Mouse (Mus musculus) thymus, adult 2 months (tissue): ENCODE results near the gene Stpg2. TPM values are rescaled to one million over a fixed set of nuclear protein-coding genes. Genes with fewer than 3 reads are reported as not detected.

ENCODE experiments used
- DNase-seq: peaks from one replicate; pipeline ENCODE4 v3.0.0; 2021
- H3K27ac ChIP-seq: fragments of 200-500 bp; 2 replicates; pipeline ENCODE4 v1.5.1; 2012; ENCODE audit warnings: low read length, control low read depth; ENCODE audit not compliant: control insufficient read depth, insufficient read depth
- H3K27me3 ChIP-seq: fragments of 200-500 bp; 2 replicates; pipeline ENCODE4 v1.6.1; 2012; ENCODE audit warnings: mild to moderate bottlenecking, low read length, moderate library complexity, mixed read lengths; ENCODE audit not compliant: control insufficient read depth, insufficient read depth
- H3K36me3 ChIP-seq: fragments of 200-500 bp; 2 replicates; pipeline ENCODE4 v1.6.1; 2012; ENCODE audit warnings: mild to moderate bottlenecking, low read length, moderate library complexity; ENCODE audit not compliant: control insufficient read depth, insufficient read depth
- H3K4me1 ChIP-seq: fragments of 200-500 bp; replicated peaks from 2 replicates; pipeline ENCODE4 v1.6.1; 2012; ENCODE audit warnings: low read length; ENCODE audit not compliant: control insufficient read depth, insufficient read depth
- H3K4me3 ChIP-seq: fragments of 200-500 bp; 2 replicates; pipeline ENCODE4 v1.5.1; 2012; ENCODE audit warnings: mild to moderate bottlenecking, low read length, control low read depth, moderate library complexity; ENCODE audit not compliant: control insufficient read depth, insufficient read depth
- CTCF ChIP-seq: fragments of 200-500 bp; IDR thresholded peaks from 2 replicates; pipeline ENCODE4 v1.5.1; 2012; ENCODE audit warnings: mild to moderate bottlenecking, control low read depth, low read length, moderate library complexity, borderline replicate concordance; ENCODE audit not compliant: control insufficient read depth, poor library complexity, insufficient read depth; ENCODE audit errors: extremely low read depth
- POLR2A ChIP-seq: fragments of 200-500 bp; IDR thresholded peaks from 2 replicates; pipeline ENCODE4 v1.6.1; 2012; ENCODE audit warnings: mild to moderate bottlenecking, low read length, control low read depth, moderate library complexity; ENCODE audit not compliant: control insufficient read depth, poor library complexity, insufficient read depth; ENCODE audit errors: extremely low read depth
- WGBS: fragments of 180-500 bp; shearing (Covaris S2); methylation state at CpG from one replicate; pipeline ENCODE4 v1.1.7; 2018; 5-methylcytosine and 5-hydroxymethylcytosine counted together
- polyA plus RNA-seq: library from polyadenylated mRNA; depleted of rRNA; stranded (reverse); fragments of >200 nt; gene quantifications from 2 replicates; pipeline ENCODE4 v1.2.3, GENCODE M21; 2012

Gene Stpg2
- polyA plus RNA-seq, 1 experiment = not detected

- 83% methylated on average over 5 of the region's 5 CpGs for whole genome bisulfite sequencing
- no peaks in the 10 kb centered on the region for H3K4me1 ChIP-seq
- no peak overlapping the region for H3K27ac ChIP-seq
- H3K4me3 ChIP-seq = no peak overlapping the region
- no peak for DNase-seq
- H3K36me3 ChIP-seq = no peaks in the 10 kb centered on the region
- no peak for TF ChIP-seq CTCF
- TF ChIP-seq POLR2A = no peak
- no peaks in the 10 kb centered on the region for H3K27me3 ChIP-seq
Measured at GRCm38 (mm10) chr3:139419142-139419541, 213.6 kb downstream of the Stpg2 start.

DNA sequence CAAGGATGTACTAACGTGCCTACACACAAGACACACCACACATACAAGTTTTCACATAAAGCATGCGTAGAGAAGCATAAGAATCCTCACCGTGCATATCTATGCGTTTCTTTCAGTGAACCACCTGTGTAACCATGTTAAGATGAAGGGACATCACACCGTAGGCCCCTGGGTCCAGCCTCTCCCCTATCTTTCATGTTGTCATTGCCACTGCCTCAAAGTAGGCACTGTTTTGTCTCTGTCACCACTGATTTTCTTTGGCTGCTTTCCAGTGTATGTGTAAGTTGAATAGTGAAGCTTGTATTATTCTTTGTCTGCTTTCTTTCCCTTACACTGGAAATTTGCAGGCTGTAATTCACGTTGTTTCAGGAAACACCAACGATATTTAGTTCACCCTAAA lies 236.7 kb downstream of the Stpg2 start:
- no peak for DNase-seq
- Histone ChIP-seq H3K4me1 (no peaks in the 10 kb centered on the region), H3K27me3 (no peaks in the 10 kb centered on the region), H3K36me3 (no peaks in the 10 kb centered on the region), H3K27ac (no peak overlapping the region), H3K4me3 (no peak overlapping the region)
- no peak for TF ChIP-seq CTCF
- TF ChIP-seq POLR2A = no peak
- WGBS = 92% methylated on average over 7 of the region's 7 CpGs

GRCm38 (mm10) chr3:139495939-139496338 lies 290.4 kb downstream of the Stpg2 start:
- Histone ChIP-seq H3K36me3 (no peaks in the 10 kb centered on the region), H3K4me1 (no peaks in the 10 kb centered on the region), H3K4me3 (no peak overlapping the region), H3K27me3 (no peaks in the 10 kb centered on the region), H3K27ac (no peak overlapping the region)
- no peak for TF ChIP-seq CTCF
- TF ChIP-seq POLR2A = no peak
- 86% methylated on average over 3 of the region's 3 CpGs for WGBS
- DNase-seq = no peak

- H3K36me3 ChIP-seq = no peaks in the 10 kb centered on the region
- no peak overlapping the region for H3K4me3 ChIP-seq
- WGBS = 93% methylated on average over 5 of the region's 5 CpGs
- no peaks in the 10 kb centered on the region for H3K27me3 ChIP-seq
- no peak overlapping the region for H3K27ac ChIP-seq
- no peak for DNase-seq
- H3K4me1 ChIP-seq = no peaks in the 10 kb centered on the region
- TF ChIP-seq CTCF (no peak), POLR2A (no peak)
Measured at GRCm38 (mm10) chr3:139502216-139502615, 296.7 kb downstream of the Stpg2 start.

DNA sequence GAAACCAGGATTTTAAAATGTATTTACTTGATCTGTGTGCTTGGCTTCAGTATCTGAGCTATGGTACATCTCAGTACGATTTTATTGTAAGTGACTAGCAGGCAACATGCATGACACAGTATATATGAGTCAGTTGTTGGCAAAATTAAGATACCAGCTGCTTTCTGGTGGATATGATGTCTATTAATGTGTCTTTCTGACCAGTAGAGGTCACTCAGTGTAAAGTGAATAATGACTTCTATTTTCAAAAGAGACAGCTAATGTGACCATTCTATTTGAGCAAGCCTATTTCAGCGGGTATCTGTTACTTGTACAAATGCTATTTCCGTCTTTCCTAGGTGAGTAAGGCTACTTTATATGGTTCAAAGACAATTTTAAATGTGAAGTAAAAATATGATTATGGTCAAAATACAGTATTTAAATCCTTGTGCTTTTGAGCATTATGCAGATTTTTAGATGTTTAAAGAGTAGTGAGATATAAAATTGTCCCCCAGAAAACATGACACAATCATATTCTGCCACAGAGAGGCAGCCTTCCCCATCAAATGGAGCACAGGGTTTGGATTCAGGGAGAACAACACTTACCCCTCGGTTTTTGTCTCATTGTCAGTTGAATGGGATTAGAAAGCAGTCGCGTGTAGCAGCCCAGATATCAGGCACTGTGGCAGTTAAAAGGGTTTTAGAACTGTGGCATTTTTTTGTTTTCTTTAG lies 303.9 kb downstream of the Stpg2 start:
- Histone ChIP-seq H3K27me3 (no peaks in the 10 kb centered on the region), H3K27ac (no peak overlapping the region), H3K36me3 (no peaks in the 10 kb centered on the region), H3K4me1 (no peaks in the 10 kb centered on the region), H3K4me3 (no peak overlapping the region)
- TF ChIP-seq POLR2A (no peak), CTCF (no peak)
- 72% methylated on average over 6 of the region's 6 CpGs for WGBS
- no peak for DNase-seq

- no peak overlapping the region for H3K27ac ChIP-seq
- H3K4me3 ChIP-seq = no peak overlapping the region
- H3K4me1 ChIP-seq = no peaks in the 10 kb centered on the region
- no peaks in the 10 kb centered on the region for H3K36me3 ChIP-seq
- TF ChIP-seq POLR2A = no peak
- no peak for TF ChIP-seq CTCF
- DNase-seq = no peak
- no peaks in the 10 kb centered on the region for H3K27me3 ChIP-seq
- WGBS = 93% methylated on average over 2 of the region's 2 CpGs
Measured at GRCm38 (mm10) chr3:139578496-139578895, 373.0 kb downstream of the Stpg2 start.

- no peak overlapping the region for H3K4me3 ChIP-seq
- no peaks in the 10 kb centered on the region for H3K36me3 ChIP-seq
- H3K27ac ChIP-seq = no peak overlapping the region
- H3K27me3 ChIP-seq = no peaks in the 10 kb centered on the region
- DNase-seq = no peak
- TF ChIP-seq CTCF = no peak
- no peak for TF ChIP-seq POLR2A
- H3K4me1 ChIP-seq = no peaks in the 10 kb centered on the region
Measured at GRCm38 (mm10) chr3:139581298-139581697, 375.8 kb downstream of the Stpg2 start.
